Mouse (Mus musculus): ENCODE data around the gene Dut. TPM values are rescaled to one million over a fixed set of nuclear protein-coding genes. Genes with fewer than 3 reads are reported as not detected.

Gene Dut
- 27.3 TPM for polyA plus RNA-seq (2017; shearing (Covaris generic))

DNA sequence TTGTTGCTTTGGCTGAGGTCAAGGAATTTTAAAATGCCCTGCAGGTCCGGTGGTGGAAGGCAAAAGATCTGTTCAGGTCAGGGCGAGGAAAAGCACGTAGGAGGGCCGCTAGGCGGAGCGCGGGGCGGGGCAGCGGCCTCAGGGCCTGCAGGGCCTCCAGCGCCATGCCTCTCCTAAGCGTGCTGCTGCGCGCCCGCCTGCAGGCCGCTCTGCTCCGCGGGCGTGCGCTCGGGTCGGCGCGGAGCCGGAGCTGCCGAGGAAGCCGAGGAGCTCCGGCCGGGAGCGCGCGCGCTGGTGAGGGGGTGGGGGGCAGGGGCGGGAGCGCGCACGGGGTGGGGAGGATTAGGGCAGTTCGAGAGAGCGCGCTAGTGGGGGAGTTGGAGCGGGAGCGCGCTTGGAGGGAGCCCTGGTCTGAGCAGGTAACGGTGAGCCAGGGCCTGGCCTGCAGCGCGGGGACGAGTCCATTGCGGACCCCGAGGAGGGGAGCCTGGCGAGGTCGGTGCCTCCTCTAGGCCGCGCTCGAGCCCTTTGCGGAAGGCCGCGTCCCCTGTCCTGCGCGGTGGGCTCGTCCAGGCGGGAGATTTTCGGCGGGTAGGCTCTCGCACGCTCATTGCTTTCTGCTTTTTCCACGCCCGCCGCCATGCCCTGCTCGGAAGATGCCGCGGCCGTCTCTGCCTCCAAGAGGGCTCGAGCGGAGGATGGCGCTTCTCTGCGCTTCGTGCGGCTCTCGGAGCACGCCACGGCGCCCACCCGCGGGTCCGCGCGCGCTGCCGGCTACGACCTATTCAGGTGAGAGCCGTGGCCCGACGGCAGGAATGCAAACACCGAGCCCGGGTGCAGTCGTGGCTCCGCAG is at the start of gene Dut:
TSS of gene Dut (plus strand) at position 83 of the 854 bp plus-strand sequence.

Other genes with a start within 250 kb of the Dut start
- 1.7 TPM for gene Slc24a5, start 179.1 kb upstream of the Dut start, polyA plus RNA-seq (2017; shearing (Covaris generic))
- 9.9 TPM for gene Myef2, start 123.5 kb upstream of the Dut start, polyA plus RNA-seq (2017; shearing (Covaris generic))
- not detected for gene Ctxn2, start 110.5 kb upstream of the Dut start, polyA plus RNA-seq (2017; shearing (Covaris generic))
- not detected for gene Slc12a1, start 94.7 kb upstream of the Dut start, polyA plus RNA-seq (2017; shearing (Covaris generic))

All from CD4-positive, CD25-positive, alpha-beta regulatory T cell, adult 9 weeks (primary cell).